Mouse (Mus musculus): ENCODE data around the gene Notch4. TPM values are rescaled to one million over a fixed set of nuclear protein-coding genes. Genes with fewer than 3 reads are reported as not detected.

Gene Notch4
- polyA plus RNA-seq (2014; fragmentation: Illumina TruSeq; extraction: RNeasy Lipid Tissue Mini Kit (QIAGEN cat#74804); ENCODE audit: low read depth, low replicate concordance) = 0.93 TPM

DNA sequence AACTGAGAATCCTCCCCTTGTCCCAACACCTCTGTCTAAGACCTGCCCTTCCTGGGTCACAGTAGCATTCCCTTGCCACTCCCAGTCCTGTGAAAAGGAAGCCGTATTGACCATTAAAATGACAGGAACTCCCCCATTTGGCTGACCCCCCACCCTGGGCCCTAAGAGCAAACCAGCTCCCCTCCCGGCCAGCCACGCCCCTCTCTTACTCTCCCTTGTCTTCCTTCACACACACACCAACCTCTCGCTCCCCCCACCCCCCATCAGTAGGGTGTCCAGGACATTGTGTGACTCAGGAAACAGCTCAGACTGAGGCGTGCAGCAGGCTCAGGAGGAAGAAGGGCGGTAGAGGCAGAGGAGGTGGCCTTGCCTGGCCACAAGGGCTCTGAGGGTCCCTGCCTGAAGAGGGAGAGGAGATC lies at the start of gene Notch4:
TSS of gene Notch4 (plus strand) at position 266 of the 419 bp plus-strand sequence.

DNA sequence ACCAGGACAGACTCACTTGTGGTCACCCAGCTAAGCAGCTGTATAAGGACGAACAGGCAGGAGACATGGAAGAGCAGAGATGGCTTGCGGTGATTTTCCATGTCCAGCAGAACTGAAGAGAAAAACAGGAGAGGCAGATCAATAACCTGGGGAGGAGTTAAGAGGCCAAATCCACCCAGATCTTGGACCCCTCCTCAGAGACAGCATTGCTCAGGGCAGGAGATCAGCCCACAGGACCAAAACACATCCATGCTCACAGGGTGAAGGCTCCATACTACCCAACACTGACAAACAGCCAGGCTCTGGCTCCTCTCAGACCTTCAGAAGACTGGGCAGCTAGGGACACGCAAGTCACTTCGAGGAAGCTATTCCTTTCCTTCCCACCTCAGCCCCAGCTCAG lies 46.8 kb upstream of the Notch4 start, which contains the start of gene Btnl6:
TSS of gene Btnl6 (minus strand) at position 101 of the 400 bp plus-strand sequence.

DNA sequence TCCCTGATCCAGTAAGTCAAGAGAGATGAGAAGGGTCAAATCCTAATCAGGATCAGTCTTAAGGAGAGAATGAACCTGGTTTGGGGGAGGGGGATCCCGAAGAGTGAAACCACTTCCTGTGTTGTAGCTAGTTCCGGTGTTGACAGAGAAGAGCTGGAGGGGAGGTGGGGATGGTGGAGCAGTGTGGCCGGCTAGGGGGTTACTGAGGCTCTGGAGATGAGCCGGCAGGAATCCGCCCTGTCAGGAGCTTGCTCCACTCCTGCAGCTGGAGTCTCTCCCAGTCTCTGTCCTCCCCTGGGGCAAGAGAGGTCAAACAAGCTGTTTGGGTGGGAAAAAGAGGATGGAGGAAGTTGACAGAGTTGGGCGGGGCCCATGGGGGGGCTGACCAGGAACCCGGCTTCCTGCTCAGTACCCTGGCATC lies 25.6 kb downstream of the Notch4 start, which contains the start of gene Gpsm3:
TSS of gene Gpsm3 (plus strand) at position 126 of the 421 bp plus-strand sequence.

DNA sequence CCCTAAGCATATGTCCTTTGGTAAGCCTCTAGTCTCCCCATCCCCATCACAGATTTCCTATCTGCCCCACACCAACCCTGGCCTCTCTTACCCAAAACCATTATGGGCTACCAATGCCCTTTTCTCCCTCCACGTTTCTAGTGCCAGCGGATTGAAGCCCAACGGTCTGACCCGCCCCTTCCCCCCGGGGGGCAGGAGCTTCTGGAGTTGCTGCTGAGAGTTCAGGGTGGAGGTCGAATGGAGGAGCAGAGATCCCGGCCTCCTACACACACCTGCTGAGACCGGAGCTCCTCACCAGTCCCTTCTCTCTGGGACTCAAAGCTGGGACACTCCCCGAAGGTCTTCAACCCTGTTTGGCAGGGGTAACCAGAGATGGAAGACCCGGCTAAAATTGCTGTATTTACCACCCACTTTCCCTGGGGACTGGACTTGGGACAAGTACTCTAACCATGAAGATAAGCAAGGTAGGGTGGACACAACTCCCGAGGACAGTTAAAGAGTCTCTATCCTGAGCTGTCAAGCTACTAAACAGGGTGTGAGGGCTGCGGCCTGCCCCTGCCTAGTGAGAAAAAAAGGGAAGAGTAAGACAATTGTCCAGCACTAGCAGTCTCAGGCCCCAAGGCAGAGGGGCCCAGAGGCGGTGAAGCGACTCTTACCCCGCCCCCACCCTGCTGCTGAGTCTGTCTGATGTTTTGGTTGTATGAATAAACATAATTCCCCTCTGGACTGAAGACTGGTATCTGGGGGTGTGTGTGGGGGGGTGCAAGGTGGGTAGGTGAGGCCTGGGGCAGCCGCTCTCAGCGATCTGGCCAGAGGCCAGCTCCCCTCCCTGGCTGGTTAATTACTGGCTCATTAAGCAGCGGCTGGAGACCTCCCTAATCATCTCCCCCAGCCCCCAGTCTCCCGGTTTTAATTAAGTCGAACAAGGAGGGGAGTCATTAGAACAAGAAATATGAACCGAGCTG lies 27.2 kb downstream of the Notch4 start, which contains the start of gene Pbx2:
TSS of gene Pbx2 (plus strand) at position 238 of the 965 bp plus-strand sequence.

DNA sequence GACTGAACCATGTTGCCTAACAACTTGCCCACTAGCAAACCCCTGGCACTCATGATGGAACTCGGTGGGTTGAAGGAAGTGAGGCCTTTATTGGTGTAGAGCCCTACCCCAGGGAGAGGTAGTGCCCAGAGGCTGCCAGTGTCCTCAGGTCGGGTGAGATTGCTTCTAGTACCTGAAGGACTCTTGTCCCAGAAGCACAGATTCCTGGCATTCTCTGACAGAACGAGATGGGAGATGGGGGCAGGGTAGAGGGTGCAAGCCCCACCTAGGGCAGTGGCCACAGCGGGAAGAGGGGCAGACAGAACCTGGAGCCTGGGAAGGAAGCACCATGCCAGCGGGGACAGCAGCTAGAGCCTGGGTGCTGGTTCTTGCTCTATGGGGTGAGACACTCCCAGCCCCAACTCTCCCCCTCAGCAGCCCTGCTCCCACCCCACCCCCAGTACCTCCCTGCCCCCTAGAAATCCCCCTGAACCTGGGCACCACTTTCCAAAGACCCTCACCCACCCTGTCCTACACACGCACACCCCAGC lies 33.6 kb downstream of the Notch4 start, which contains the start of gene Ager:
TSS of gene Ager (plus strand) at position 297 of the 530 bp plus-strand sequence.

DNA sequence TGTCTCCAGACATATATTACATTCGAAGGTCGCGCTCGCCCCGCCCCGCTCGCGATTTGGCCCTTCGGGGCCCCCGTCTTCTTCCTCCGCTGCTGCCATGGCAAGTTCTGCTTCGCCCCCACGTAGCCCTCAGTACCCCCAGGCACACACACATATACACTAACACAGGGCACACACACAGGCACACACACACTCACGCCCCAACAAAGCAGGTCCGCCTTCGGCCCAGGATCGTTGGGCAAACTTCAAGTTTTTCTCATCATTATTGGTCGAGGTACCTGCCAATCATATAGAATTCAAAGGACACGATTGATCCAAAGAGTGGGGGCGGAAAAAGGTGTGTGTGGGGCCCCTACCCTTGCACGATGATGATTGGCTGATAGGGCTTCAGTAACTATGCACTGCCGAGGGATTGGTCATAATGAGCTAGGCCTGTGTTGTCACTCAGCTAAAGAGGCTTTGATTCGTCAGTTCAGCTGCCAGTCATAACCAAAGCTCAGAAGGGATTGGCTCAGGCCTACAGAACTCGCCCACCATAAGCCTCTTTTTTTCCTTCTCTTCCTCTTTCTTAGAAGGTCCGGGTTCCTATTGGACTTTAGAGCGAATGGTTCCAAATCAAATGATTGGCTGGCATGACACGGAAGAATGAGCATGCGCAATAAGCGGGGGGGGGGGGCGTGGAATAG lies 39.5 kb downstream of the Notch4 start, which contains the start of gene Rnf5:
TSS of gene Rnf5 (minus strand) at position 316 of the 686 bp plus-strand sequence.

DNA sequence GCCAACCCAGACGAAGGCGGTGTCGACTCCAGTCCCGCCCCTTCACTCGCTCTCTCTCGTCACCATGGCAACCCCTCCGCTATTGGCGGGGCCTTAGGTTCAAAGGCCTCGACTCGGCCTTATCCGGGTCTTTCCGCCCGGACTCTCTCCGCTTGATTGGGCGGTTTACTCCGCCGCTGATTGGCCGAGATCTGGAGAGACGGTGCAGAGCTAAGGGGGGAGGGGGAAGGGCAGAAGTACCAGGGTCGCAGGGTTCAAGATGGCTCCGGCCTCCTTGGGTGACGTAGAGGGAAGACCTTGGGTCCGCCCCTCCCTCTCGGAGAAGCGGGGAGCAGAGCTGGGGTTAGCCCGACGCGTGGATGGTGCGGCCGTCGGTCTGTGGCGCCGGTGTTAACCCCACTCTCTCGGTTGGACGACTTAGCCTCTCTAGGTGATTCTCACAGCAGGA lies 40.0 kb downstream of the Notch4 start, which contains the start of gene Agpat1:
TSS of gene Agpat1 (plus strand) at position 202 of the 448 bp plus-strand sequence.

DNA sequence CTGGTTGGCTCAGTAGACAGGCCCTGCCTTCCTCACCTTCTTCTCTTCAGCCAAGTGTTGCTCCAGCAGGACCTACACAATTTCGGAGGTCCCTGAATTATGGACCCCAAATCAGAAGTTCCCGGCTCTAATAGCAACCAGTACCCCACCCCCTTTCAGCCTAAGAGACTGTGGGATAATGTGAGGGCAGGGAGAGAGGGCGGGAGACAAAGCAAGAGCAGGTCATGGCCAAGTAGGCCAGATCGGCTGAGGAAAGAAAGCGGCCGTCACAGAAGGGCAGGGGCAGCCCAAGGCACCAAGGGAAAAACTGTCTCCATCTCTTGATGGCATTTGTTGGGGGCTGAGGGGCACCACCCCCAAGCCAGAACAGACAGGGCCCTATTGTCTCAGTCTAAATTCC lies 51.8 kb downstream of the Notch4 start, which contains the start of gene Egfl8:
TSS of gene Egfl8 (minus strand) at position 101 of the 400 bp plus-strand sequence.

DNA sequence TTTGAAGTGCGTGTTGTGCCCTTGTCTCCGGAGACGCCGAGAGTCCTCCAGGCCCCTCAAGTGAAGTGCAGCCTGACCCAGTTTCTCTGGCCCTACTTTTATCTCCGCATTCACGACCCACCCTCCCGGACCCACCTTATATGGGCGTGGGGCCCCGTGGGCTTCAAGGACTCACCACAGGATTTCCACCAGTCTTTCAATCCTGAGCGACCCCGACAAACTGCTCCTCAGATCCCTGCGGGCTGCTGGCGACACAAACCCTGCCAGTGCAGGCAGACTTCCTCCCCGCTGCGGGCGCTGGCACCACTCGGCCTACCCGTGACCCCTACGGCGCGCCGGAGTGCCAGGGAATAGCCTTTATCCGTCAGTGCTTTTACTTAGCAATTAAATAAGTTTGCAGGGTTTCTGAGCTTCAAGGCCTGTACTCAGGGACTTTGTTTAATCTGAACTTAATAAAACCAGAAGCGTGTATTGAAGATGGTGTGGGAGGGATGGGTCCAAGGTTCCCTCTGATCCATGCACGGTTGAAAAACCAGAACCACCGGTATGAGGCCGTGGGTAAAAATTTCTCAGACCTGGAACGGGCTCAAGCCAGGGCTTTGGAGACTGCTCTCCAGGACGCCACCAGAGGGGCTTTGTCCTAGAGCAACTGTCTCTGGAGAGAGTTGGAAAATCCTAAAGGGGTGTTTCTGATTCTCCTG lies 64.0 kb downstream of the Notch4 start, which contains the start of gene Ppt2:
TSS of gene Ppt2 (minus strand) at position 568 of the 701 bp plus-strand sequence.

DNA sequence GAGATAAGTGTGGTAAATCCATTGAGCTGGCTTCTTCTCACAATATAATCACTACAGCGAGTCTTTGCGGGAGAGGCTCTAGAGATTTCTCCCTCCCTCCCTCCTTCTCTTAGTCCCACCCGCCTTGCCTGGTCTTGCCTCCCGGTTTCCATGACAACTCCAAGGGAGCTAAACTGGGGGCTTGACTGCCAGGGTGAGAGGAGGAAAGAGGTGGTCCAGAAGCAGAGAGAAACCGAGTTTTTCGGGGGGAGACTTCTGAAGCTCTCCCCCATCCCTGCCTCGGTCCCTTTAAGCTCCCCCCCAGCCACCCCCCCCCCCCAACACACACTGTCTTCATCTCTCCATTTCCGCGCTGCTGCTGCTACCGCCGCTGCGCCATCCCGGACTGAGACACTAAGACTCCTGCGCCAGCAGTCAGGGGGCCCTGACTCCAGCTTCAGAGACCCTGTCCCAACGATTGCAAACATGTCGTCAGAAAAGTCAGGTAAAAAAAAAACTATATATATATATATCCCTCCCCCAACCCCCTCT lies 65.2 kb downstream of the Notch4 start, which contains the start of gene Prrt1:
TSS of gene Prrt1 (plus strand) at position 313 of the 531 bp plus-strand sequence.

Other genes starting within 250 kb of the Notch4 start
- not detected for gene H2-Eb2, start 238.6 kb upstream of the Notch4 start, polyA plus RNA-seq (2014; fragmentation: Illumina TruSeq; extraction: RNeasy Lipid Tissue Mini Kit (QIAGEN cat#74804); ENCODE audit: low read depth, low replicate concordance)
- gene Btnl2, start 209.4 kb upstream of the Notch4 start, polyA plus RNA-seq (2014; fragmentation: Illumina TruSeq; extraction: RNeasy Lipid Tissue Mini Kit (QIAGEN cat#74804); ENCODE audit: low read depth, low replicate concordance) = not detected
- not detected for gene Btnl1, start 187.1 kb upstream of the Notch4 start, polyA plus RNA-seq (2014; fragmentation: Illumina TruSeq; extraction: RNeasy Lipid Tissue Mini Kit (QIAGEN cat#74804); ENCODE audit: low read depth, low replicate concordance)
- gene BC051142, start 165.4 kb upstream of the Notch4 start, polyA plus RNA-seq (2014; fragmentation: Illumina TruSeq; extraction: RNeasy Lipid Tissue Mini Kit (QIAGEN cat#74804); ENCODE audit: low read depth, low replicate concordance) = 1.9 TPM
- gene Btnl4, start 87.0 kb upstream of the Notch4 start, polyA plus RNA-seq (2014; fragmentation: Illumina TruSeq; extraction: RNeasy Lipid Tissue Mini Kit (QIAGEN cat#74804); ENCODE audit: low read depth, low replicate concordance) = not detected
- not detected for gene Btnl6, start 46.9 kb upstream of the Notch4 start, polyA plus RNA-seq (2014; fragmentation: Illumina TruSeq; extraction: RNeasy Lipid Tissue Mini Kit (QIAGEN cat#74804); ENCODE audit: low read depth, low replicate concordance)
- 3.8 TPM for gene Gpsm3, start 25.5 kb downstream of the Notch4 start, polyA plus RNA-seq (2014; fragmentation: Illumina TruSeq; extraction: RNeasy Lipid Tissue Mini Kit (QIAGEN cat#74804); ENCODE audit: low read depth, low replicate concordance)
- 11.4 TPM for gene Pbx2, start 27.0 kb downstream of the Notch4 start, polyA plus RNA-seq (2014; fragmentation: Illumina TruSeq; extraction: RNeasy Lipid Tissue Mini Kit (QIAGEN cat#74804); ENCODE audit: low read depth, low replicate concordance)
- not detected for gene Ager, start 33.6 kb downstream of the Notch4 start, polyA plus RNA-seq (2014; fragmentation: Illumina TruSeq; extraction: RNeasy Lipid Tissue Mini Kit (QIAGEN cat#74804); ENCODE audit: low read depth, low replicate concordance)
- 49.6 TPM for gene Rnf5, start 39.4 kb downstream of the Notch4 start, polyA plus RNA-seq (2014; fragmentation: Illumina TruSeq; extraction: RNeasy Lipid Tissue Mini Kit (QIAGEN cat#74804); ENCODE audit: low read depth, low replicate concordance)
- 2.9 TPM for gene Agpat1, start 40.0 kb downstream of the Notch4 start, polyA plus RNA-seq (2014; fragmentation: Illumina TruSeq; extraction: RNeasy Lipid Tissue Mini Kit (QIAGEN cat#74804); ENCODE audit: low read depth, low replicate concordance)
- not detected for gene Egfl8, start 51.7 kb downstream of the Notch4 start, polyA plus RNA-seq (2014; fragmentation: Illumina TruSeq; extraction: RNeasy Lipid Tissue Mini Kit (QIAGEN cat#74804); ENCODE audit: low read depth, low replicate concordance)
- 7.2 TPM for gene Ppt2, start 64.2 kb downstream of the Notch4 start, polyA plus RNA-seq (2014; fragmentation: Illumina TruSeq; extraction: RNeasy Lipid Tissue Mini Kit (QIAGEN cat#74804); ENCODE audit: low read depth, low replicate concordance)
- gene Prrt1, start 65.3 kb downstream of the Notch4 start, polyA plus RNA-seq (2014; fragmentation: Illumina TruSeq; extraction: RNeasy Lipid Tissue Mini Kit (QIAGEN cat#74804); ENCODE audit: low read depth, low replicate concordance) = 0.57 TPM
- 5.5 TPM for gene Fkbpl, start 80.5 kb downstream of the Notch4 start, polyA plus RNA-seq (2014; fragmentation: Illumina TruSeq; extraction: RNeasy Lipid Tissue Mini Kit (QIAGEN cat#74804); ENCODE audit: low read depth, low replicate concordance)
- 1.8 TPM for gene Atf6b, start 82.9 kb downstream of the Notch4 start, polyA plus RNA-seq (2014; fragmentation: Illumina TruSeq; extraction: RNeasy Lipid Tissue Mini Kit (QIAGEN cat#74804); ENCODE audit: low read depth, low replicate concordance)
- gene Tnxb, start 106.3 kb downstream of the Notch4 start, polyA plus RNA-seq (2014; fragmentation: Illumina TruSeq; extraction: RNeasy Lipid Tissue Mini Kit (QIAGEN cat#74804); ENCODE audit: low read depth, low replicate concordance) = not detected
- not detected for gene C4b, start 179.6 kb downstream of the Notch4 start, polyA plus RNA-seq (2014; fragmentation: Illumina TruSeq; extraction: RNeasy Lipid Tissue Mini Kit (QIAGEN cat#74804); ENCODE audit: low read depth, low replicate concordance)
- not detected for gene Cyp21a1, start 240.3 kb downstream of the Notch4 start, polyA plus RNA-seq (2014; fragmentation: Illumina TruSeq; extraction: RNeasy Lipid Tissue Mini Kit (QIAGEN cat#74804); ENCODE audit: low read depth, low replicate concordance)